Mouse (Mus musculus): ENCODE data around the gene Rab6a. TPM values are rescaled to one million over a fixed set of nuclear protein-coding genes. Genes with fewer than 3 reads are reported as not detected.

The Rab6a gene
- total RNA-seq, 2 experiments from 2014 or later = 298 to 307 TPM

DNA sequence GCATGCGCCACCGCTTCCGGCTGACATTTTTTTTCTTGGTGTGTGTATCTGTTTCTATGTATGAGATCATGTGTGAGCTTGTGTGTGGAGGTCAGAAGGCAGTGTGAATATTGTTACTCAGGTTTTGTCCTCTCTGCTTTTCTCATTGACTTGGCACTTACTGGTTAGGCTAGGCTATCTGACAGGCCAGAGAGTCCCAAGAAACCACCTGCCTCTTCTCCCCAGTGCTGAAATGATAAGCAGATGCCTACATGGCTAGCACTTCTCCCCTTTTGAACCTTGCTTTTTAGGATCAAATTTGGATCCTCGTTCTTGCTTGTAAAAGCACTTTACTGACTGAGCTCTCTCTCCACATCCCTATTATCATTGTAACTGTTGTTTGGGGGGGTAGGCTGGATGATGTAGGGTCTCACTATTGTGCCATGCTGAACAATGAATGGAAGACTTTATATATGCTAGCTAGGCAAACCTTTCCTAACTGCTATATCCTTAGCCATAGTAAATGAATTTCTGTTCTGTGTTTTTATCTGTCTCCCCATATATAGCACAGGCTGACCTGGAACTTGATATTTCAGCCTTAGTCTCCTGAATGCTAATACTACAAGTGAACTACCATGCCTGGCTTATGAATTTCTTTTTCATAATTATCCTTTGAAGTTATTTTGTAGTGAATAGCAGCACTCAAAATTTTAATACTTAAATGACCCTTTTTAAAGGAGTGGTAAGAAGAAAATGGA is 9.1 kb downstream of the Rab6a start:
- intact Hi-C loops (cut with DNase I) = no loop called here

DNA sequence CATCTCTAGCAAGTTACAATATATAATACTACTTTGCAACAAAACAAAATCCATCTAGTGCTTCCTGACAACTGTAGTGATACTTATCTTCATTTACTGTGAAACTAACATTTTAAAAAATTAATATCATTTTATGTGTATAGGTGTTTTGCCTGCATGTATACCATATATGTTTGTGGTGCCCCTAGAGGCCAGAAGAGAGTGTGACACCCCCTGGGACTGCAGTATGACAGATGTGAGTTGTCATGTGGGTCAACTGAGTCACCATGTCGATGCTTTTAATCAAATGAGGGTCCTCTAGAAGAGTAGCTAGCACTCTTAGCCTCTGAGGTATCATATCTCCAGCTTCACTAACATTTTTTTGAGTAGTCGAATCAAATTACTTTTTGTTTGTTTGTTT is 15.1 kb downstream of the Rab6a start:
- no peak for DNase-seq
- intact Hi-C loops (cut with DNase I) = no loop called here

More for the DNA sequence above, 9.1 kb downstream of the Rab6a start:
- DNase-seq = no peak

DNA sequence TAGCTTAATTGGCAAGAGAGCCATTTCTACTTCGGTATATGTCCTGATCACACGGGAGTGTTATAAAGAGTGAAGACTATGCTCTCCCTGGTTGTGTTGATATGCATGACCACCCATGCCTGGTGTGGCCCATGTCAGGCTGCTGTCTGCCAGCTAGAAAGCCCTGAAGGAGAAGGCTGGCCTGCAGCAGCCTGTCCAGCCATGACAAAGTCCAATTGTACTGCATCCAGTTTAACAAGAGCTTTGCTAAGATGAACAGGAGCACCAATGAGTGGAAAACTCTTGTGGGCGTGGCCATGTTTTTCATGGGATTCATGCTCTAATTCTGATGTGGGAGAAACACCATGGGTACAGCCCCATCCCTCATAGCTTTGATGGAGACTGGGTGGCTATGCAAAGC is 17.3 kb downstream of the Rab6a start:
- intact Hi-C loops (cut with DNase I) = no loop called here
- DNase-seq = no peak

DNA sequence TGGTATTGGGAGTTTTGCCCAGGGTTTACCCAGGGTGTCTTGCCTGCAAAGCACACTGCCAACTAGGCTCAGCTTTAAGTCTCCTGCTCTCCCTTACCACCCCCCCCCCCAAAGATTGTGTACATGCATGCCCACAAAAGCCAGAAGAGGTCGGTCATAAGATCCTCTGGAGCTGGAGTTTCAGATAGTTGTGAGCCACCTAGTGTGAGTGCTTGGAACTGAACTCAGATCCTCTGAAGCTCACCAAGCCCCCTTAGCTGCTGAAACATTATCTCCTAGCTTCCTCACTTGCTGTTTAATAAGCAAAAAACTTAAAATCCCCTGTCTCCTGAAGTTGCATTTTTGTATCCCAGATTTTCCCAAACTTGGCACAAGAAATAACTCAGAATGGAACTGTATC is 30.4 kb downstream of the Rab6a start:
- intact Hi-C loops (cut with DNase I) = no loop called here
- no peak for DNase-seq

DNA sequence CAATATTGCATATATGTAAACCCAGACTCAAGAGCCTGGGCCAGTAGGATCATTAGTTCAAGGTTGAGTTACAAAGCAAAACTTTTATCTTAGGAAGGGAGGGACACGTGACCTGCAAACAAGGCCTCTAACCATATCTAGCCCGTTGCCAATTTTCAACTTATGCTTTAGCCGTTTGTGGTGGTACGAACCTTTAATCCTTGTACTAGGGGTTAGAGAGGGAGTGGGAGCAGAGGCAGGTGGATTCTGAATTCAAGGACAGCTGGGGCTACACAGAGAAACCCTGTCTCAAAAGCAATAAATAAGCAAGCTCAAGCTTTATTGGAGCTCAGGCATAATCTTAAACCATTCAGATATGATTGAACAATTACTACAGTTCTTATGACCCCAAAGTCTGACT is 35.2 kb downstream of the Rab6a start:
- intact Hi-C loops (cut with DNase I) = no loop called here
- no peak for DNase-seq

DNA sequence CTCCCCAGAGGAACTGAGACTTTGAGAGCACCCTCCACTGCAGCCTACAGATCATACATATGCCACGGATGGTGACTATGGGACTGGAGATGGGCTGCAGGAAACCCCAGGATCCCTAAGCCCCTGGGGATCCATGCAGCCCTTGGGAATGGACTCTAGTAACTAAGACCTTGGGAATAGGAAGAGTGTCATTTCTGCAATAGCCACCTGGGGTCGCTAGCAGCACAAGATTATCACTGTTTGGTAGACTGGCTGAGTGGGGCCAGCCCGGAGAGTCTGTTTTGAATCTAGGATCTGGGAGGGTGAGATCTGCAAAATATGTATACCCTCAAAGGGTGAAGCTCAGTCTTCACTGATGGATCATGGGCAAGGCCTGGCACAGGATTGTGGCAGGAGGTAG is 37.9 kb downstream of the Rab6a start:
- intact Hi-C loops (cut with DNase I) = no loop called here
- peak; percentile 72 for DNase-seq

DNA sequence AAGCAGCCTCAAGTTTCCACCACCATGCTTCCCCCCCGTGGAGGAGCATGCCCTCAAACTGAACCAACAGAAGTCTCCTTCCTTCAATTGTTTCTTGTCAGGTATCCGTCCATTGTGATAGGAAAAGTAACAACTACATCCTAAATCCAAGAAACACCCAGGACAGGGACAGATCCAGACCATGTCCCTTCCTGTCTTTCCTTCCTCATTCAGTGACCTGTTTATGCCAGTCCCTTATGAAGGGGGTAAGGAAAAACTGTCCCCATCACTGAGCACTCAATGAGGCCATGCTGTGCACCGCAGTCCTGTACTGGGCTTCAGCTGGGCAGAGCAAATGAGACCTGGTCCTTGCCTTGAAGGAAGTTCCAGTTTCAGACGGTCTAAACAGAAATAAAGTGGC is 41.9 kb downstream of the Rab6a start:
- no peak for DNase-seq
- intact Hi-C loops (cut with DNase I) = no loop called here

DNA sequence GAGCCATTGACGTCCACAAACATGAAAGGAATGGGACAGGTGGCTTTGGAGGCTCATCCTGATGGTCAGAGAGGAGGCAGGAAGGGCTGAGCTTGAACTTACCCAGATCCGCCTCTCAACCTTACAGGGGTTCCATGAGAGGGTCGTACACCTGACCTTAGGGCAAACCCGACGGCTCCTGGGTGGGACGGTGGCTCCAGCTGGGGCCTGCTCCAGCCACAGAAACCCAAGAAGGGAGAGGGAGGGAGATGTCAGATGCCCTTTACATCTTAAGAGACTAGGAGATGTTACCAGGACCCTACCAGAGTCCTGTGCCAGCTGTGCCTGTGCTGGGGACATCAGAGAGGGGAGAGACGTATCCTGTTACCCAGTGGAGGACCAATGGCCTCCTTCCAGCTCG is 42.6 kb downstream of the Rab6a start:
- intact Hi-C loops (cut with DNase I) = no loop called here
- no peak for DNase-seq

DNA sequence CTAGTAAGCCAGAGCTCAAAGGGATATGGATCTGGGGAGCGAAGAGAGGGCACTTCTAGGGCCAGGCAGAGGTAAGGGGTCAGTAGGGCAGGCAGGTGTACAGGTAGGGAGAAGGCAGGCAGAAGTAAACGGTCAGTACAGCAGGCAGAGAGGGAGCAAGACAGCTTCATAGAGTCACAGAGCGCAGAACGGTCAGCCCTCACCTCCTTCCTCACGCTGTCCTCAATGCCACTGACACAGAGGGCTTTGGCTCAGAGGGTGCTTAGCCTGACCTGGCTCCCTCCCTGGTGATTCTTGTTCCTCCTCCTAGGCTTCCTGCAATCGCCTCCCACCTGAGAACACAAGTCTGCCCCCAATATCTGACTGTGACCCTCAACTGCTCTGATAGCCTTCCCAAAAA is 43.2 kb downstream of the Rab6a start:
- no peak for DNase-seq
- intact Hi-C loops (cut with DNase I) = no loop called here

DNA sequence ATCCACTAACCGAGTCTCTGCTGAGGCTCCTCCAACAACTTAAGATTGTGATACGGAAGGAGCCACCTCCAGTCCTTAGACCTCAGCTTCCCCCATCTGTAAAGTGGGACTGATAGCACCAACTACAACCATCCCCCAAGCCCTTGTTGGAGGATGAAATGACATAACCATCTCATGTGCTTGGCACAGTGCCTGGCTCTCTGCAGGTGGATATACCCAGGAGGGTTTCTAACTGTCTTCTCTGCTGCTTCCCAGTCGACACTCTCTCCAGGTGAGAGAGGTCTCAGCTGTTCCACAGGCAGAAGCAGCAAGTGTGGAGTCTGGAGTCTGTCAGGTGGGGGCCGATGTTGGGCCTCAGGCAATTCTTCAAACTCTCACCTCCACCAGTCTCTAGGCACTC is 43.8 kb downstream of the Rab6a start:
- DNase-seq = no peak
- intact Hi-C loops (cut with DNase I) = no loop called here

DNA sequence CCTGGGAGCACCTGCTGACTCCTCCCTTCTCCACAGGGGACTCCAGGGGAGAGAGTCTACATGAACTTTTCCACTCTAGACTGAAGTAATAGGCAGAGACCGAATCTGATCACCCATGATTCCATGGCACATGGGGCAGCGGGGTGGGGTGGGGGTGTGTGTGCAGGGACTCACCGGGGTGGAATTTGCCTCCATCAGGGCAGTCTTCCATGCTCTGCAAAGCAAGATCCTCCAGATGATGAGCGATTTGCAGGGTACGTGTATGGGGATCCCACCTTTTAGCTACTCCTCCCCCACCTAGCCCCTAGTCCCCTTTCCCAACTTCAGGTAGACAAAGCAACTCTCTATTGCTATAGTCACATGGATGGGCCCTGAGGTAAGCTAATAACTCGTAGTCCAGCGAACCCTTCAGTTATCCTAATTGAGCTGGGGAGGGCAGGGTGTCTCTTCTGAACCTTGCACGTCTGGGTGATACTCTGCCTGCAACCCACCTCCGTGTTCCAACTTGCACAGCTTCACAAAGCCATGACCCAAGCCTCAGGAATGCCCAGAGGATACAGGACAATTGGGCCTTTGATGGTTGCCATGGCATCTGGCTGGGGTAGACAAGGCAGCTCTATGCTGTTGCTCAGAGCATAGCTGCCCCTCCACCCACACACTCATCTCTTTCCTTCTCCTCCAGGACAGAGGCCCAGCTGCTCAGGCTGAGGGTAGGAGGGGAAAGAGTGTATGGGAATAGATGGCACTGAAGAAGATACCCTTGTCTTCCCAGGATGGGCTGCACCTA is 46.5 kb downstream of the Rab6a start:
- peak; percentile 53 for DNase-seq
- intact Hi-C loops (cut with DNase I) = no loop called here

DNA sequence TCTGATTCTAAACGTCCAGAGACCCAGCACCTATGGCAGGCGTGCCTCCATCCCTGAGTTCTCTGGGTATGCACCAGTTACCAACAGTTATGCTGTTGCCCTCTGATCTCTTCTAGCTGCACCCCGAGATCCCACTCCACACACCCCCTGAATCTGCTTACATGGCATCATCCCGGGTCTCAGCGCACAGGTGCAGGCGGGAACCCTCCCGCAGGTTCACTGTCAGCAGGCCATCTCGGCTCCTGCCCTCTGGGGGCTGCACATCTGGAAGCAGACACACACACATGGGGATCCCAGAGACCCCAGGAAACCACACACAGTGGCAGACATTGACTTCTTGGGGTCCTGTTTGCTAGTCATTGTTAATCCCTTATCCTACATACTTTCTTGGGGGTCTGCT is 47.2 kb downstream of the Rab6a start:
- no peak for DNase-seq
- intact Hi-C loops (cut with DNase I) = no loop called here

DNA sequence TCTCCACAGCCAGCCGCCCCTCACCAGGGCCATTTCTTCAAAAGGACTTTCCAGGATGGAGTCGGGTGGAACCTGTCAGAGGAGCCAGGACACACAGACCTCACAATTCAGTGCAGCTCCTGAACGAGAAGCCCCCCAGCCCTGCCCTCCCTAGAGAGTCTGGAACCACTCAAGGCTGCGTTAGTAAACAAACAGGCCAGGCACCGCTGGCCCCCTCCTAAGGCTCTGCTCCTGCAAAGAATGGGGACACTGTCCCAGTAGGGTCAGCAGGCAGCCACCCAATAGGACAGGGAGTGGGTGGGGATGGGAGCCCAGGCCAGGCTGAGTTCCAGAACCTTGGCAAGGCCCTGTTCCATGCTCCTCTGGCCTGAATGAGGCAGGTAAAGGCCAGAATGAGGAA is 49.5 kb downstream of the Rab6a start:
- peak; percentile 21 for DNase-seq

DNA sequence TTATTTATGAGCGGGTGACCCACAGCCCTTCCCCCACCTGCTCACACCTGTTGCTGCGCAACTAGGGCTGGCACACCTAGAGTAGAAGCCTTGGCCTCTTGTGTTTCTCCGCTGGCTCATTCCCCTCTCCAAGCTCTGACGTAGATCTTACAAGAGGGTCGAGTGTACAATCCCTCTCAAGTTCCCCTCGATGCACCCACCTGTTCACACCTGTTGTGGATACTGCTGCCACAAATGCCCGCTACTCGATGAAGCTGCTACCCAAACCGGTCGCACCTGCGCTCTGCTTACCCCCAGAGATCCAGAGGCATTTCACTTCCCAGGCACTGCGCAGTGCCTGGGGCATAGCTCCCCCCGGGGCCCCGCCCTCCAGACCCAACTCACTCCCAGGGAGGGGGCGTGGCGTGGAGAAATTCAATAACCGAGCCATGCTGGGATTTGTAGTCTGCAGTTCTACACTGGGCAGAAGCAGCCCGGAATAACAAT is 50.9 kb downstream of the Rab6a start:
- intact Hi-C loops (cut with DNase I) = no loop called here
- DNase-seq = peak; percentile 20

More for the DNA sequence above, 49.5 kb downstream of the Rab6a start:
- intact Hi-C loops (cut with DNase I) = no loop called here

DNA sequence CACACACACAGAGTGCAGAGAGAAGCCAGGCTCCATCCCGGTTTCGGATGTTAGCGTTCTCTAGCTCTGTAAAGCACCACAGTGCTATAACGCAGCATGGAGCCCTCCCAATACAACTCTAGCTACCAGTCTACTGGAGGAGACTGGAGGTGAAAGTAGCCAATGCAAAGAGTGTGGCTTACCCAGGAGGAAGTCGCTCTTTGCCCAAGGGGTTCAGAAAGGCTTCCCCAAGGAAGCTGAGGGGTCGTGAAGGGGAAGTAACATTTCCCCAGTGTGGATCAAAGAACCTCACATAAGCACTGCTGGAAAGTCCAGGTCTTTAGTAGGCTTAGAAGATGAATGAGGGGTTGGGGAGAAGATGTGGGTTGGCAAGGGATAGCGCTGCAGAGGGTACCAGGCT is 54.1 kb downstream of the Rab6a start:
- no peak for DNase-seq
- intact Hi-C loops (cut with DNase I) = loop anchor here (10.0 kb wide), 1 partner anchor 136 kb away; no protein-coding TSS in a partner anchor

DNA sequence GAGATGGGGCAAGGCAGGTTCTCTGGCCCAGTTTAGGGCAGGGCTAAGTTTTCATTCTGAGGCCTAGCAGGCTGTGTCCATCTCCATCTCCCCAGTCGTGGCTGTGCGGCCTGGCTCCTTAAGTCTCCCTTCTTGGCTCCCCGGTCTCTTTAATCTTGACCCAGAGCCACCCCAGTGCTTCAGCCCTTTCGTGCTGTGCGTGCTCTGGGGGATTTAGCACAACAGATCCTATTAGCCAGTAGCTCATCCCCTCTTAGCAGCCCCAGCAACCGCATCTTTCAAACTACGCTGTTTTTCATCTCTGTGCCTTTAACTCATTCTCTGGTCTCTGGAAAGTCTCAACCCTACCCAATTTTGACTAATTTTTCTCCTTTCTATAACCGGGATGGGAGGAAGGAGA is 55.0 kb downstream of the Rab6a start, which contains the start of gene Plekhb1:
Gene Plekhb1, minus strand, starts transcription at position 184 of the 400 bp plus-strand sequence.
- no peak for DNase-seq
- intact Hi-C loops (cut with DNase I) = loop anchor here (10.0 kb wide), 1 partner anchor 137 kb away; no protein-coding TSS in a partner anchor

DNA sequence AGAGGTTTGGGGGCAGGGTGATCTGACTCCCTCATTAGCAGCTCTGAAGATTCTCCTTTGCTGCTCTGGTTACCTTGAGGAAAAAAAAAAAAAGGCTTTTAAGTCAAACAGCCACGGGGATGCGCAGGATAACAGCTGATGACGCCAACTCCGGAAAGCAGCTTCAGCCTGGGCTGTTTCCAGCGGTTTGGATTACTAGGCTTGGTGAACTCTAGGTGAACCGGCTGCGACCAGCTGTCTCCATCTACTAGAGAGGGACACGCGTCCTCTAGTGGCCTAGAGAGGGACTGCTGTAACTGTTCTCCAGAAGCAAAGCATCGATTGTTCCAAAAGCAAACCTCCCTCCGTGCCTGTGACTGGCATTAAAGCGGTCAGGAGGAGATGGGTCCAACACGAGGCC is 56.0 kb downstream of the Rab6a start:
- intact Hi-C loops (cut with DNase I) = loop anchor here (10.0 kb wide), 1 partner anchor 138 kb away; no protein-coding TSS in a partner anchor
- DNase-seq = peak; percentile 90

DNA sequence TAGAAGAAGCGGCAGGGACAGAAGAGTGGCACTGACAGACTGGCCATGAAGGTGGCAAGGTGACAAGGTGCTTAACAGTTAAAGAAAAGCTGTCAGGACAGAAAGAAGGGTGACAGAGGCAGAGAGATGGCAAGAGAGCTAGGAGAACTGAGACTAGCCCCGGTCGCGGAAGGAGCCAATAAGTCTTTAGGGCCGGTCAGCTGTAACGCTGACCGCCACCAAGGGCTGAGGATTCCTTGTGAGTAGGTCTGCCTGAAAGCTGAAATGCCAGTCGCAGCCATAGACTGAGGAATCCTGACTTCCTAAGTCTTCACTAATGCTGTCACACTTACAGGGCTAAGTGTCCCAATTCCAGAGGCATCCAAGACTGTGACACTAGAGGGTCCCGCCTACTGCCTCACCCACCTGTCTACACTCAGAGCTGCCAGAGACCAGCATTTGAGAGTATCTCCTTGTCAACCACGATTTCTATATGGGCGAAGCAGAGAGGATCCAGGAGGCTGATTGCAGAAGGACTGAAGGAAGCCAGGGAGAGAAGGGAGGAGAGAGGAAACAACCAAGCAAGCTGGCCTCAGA is 56.6 kb downstream of the Rab6a start:
- intact Hi-C loops (cut with DNase I) = loop anchor here (10.0 kb wide), 1 partner anchor 139 kb away; no protein-coding TSS in a partner anchor

DNA sequence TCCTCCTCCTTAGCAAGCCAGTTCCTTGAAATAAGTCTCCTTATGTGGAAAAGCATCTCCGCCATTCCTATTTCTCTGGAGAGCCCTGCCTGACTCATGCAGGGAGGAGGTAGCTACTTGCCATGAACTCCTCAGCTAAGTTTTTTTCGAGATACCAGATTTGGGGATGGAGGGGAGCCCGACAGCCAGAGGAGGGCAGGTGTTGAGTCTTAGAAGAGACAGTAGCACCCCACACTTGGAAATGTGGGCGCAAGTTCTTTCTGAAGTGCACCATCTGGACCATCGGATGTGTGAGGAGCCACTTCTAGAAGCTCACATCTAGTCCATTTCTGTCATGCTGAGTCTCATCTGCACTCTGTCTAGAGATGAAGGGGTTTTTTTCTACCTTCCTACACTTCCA is 63.4 kb downstream of the Rab6a start:
- DNase-seq = no peak
- intact Hi-C loops (cut with DNase I) = no loop called here

More for the DNA sequence above, 56.6 kb downstream of the Rab6a start:
- no peak for DNase-seq

DNA sequence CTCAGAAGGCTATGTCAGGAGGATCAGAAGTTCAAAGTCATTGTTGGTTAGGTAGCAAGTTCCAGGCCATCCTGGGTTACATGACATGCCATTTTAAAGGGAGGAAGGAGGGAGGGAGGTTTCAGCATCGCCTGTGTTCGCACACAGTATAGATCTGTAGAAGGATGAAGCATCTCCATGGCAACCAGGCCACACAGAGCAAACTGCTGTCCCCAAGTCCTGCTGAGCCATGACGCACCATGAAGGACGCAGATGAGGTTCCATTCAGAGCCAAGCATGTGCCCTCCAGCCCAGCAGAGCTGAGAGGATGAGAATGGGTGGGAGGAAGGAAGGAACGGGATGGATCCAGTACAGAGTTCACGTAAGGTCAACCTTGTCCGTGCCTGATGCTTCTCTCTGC is 66.2 kb downstream of the Rab6a start:
- intact Hi-C loops (cut with DNase I) = no loop called here
- no peak for DNase-seq

DNA sequence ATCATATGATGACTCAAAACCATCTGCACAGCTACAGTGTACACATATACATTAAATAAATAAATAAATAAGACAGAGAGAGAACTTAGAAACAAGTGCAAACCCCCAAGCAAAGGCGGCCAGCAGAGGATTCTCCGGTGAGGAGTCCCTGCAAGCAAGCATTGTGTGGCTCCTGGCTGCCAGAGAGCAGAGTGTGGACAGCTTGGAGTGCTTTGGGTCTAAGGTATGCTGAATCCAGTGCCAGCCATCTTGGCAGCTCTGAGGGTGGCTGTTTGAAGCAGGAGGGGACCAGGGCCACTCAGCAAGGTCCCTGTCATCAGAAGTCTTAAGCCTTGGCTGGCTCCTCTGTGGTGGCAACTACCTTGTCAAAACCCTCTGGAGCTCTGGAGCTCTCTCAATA is 67.7 kb downstream of the Rab6a start:
- intact Hi-C loops (cut with DNase I) = no loop called here
- DNase-seq = no peak
